In genomic region chr5:124115990-124116845, GRCm38 (mm10) we compare ENCODE assay signal across 7 mouse cellular contexts. TPM values are rescaled to one million over a fixed set of nuclear protein-coding genes. Genes with fewer than 3 reads are reported as not detected.
DNase-seq lines count a peak whose midpoint lies in the region; ATAC-seq lines count a peak whose summit lies in the region.

TSS of gene Arl6ip4 (plus strand) at chr5:124116089.

- WGBS in midbrain, embryonic 10.5 days = 2% methylated on average over 64 of the region's 64 CpGs

- ATAC-seq in inflammation-experienced regulatory T-cells, adult 6 months = no peak

- H3K36me3 ChIP-seq in midbrain, embryonic 10.5 days = peaks cover 49% of the 10 kb centered on the region

- H3K9me3 ChIP-seq in midbrain, embryonic 10.5 days (replicated peaks) = no peaks in the 10 kb centered on the region

- H3K27ac ChIP-seq in midbrain, embryonic 10.5 days (replicated peaks) = peak within 1 kb of the TSS; percentile 93

- intact Hi-C loops in left cerebral cortex, postnatal 36 days (cut with DNase I) = no loop called here

- peak within 1 kb of the TSS; percentile 91 for H3K4me3 ChIP-seq in midbrain, embryonic 10.5 days

- peak; percentile 76 to 92 for DNase-seq in adrenal gland, adult (ENCODE audit: inconsistent age in 2 of 2, low spot score in 1 of 2)
- DNase-seq in embryo, embryonic 10 days (ENCODE audit: low spot score) = peak; percentile 59
- peak; percentile 64 for DNase-seq in gastrocnemius, postnatal 25 days
- peak; percentile 81 to 83 for DNase-seq in left cerebral cortex, postnatal 36 days (ENCODE audit: low spot score in 2 of 2)
- peak; percentile 78 for DNase-seq in midbrain, embryonic 10.5 days (ENCODE audit: low spot score)
- peak; percentile 88 for DNase-seq in right cerebral cortex, postnatal 4 days

- H3K27me3 ChIP-seq in midbrain, embryonic 10.5 days (ENCODE audit: low read depth, poor library complexity, severe bottlenecking) = no peaks in the 10 kb centered on the region

- peaks cover 51% of the 10 kb centered on the region for H3K4me1 ChIP-seq in midbrain, embryonic 10.5 days

RNA-seq across cellular contexts. Expression of gene Arl6ip4, which starts in this region (rescaled TPM):
- 10 to 100 TPM; 36.0 to 40.9 TPM for total RNA-seq in gastrocnemius, postnatal 25 days (2021)
- 10 to 100 TPM; 55.1 to 59.0 (median 56.1) TPM for polyA plus RNA-seq in inflammation-experienced regulatory T-cells, adult 6 months (2017; shearing (Covaris generic))
- 10 to 100 TPM; 50.3 to 62.4 TPM for total RNA-seq in left cerebral cortex, postnatal 36 days (2021)
- 123 and 132 TPM in 2 replicates for polyA plus RNA-seq in midbrain, embryonic 10.5 days (2016; fragmentation: Nextera tagmentation; extraction: Ambion mirVana)
